Mouse (Mus musculus): ENCODE measurements around the gene Gins2. TPM values are rescaled to one million over a fixed set of nuclear protein-coding genes. Genes with fewer than 3 reads are reported as not detected.

Gins2 gene
- polyA plus RNA-seq, 1 experiment from 2014 or later = 28.6 TPM

GRCm38 (mm10) chr8:120622161-120622560, 33.1 kb upstream of the Gins2 start:
- ChIA-PET CTCF (no interaction called here), POLR2A (no interaction called here)
- DNase-seq (ENCODE audit: low read depth, low spot score) = no peak
- no peak for TF ChIP-seq CTCF (IDR thresholded peaks at IDR 0.05)
- ATAC-seq = no peak
- no peaks in the 10 kb centered on the region for H3K27me3 ChIP-seq
- in situ Hi-C loops (cut with MboI; ENCODE audit: low pct_unique_long_range_greater_than_20kb) = no loop called here

GRCm38 (mm10) chr8:120620441-120620840, 31.3 kb upstream of the Gins2 start:
- no peaks in the 10 kb centered on the region for H3K27me3 ChIP-seq
- ATAC-seq = no peak
- ChIA-PET CTCF (interaction anchor here (1.1 to 1.6 kb wide), 2 partner anchors 20 to 24 kb away, joined by 4 to 5 read pairs; no protein-coding TSS in a partner anchor), POLR2A (no interaction called here)
- in situ Hi-C loops (cut with MboI; ENCODE audit: low pct_unique_long_range_greater_than_20kb) = no loop called here
- no peak for TF ChIP-seq CTCF (IDR thresholded peaks at IDR 0.05)
- DNase-seq (ENCODE audit: low read depth, low spot score) = no peak

- ATAC-seq (no peak), DNase-seq (ENCODE audit: low read depth, low spot score) (no peak)
- in situ Hi-C loops (cut with MboI; ENCODE audit: low pct_unique_long_range_greater_than_20kb) = loop anchor here (10.0 kb wide), 1 partner anchor 435 kb away; no protein-coding TSS in a partner anchor
- ChIA-PET POLR2A (interaction anchor here (1.0 kb wide), 1 partner anchor 11 kb away, joined by 5 read pairs; no protein-coding TSS in a partner anchor), CTCF (interaction anchor here (1.0 to 2.3 kb wide), 5 partner anchors 10 to 23 kb away, joined by 3 to 10 read pairs (median 4); no protein-coding TSS in a partner anchor)
- H3K27me3 ChIP-seq = no peaks in the 10 kb centered on the region
- TF ChIP-seq CTCF (IDR thresholded peaks at IDR 0.05) = no peak
These were observed 30.4 kb upstream of the Gins2 start for GRCm38 (mm10) chr8:120619235-120620180.

GRCm38 (mm10) chr8:120618110-120618509, 29.0 kb upstream of the Gins2 start:
- peak; percentile 42 for ATAC-seq
- CTCF ChIA-PET = interaction anchor here (0.9 to 2.4 kb wide), 11 partner anchors 8 to 83 kb away, joined by 3 to 10 read pairs (median 4); no protein-coding TSS in a partner anchor
- no peak for DNase-seq (ENCODE audit: low read depth, low spot score)
- POLR2A ChIA-PET = interaction anchor here (1.0 to 1.1 kb wide), 3 partner anchors 9 to 83 kb away, joined by 3 to 5 read pairs (median 4); no protein-coding TSS in a partner anchor
- TF ChIP-seq CTCF (IDR thresholded peaks at IDR 0.05) = peak; percentile 94
- in situ Hi-C loops (cut with MboI; ENCODE audit: low pct_unique_long_range_greater_than_20kb) = loop anchor here (10.0 kb wide), 1 partner anchor 433 kb away; no protein-coding TSS in a partner anchor
- H3K27me3 ChIP-seq = no peaks in the 10 kb centered on the region

GRCm38 (mm10) chr8:120616663-120617626, 27.8 kb upstream of the Gins2 start:
- in situ Hi-C loops (cut with MboI; ENCODE audit: low pct_unique_long_range_greater_than_20kb) = loop anchor here (10.0 kb wide), 1 partner anchor 432 kb away; no protein-coding TSS in a partner anchor
- peak; percentile 46 for ATAC-seq

GRCm38 (mm10) chr8:120614491-120614890, 25.4 kb upstream of the Gins2 start:
- TF ChIP-seq CTCF (IDR thresholded peaks at IDR 0.05) = peak; percentile 50
- POLR2A ChIA-PET = no interaction called here
- CTCF ChIA-PET = no interaction called here
- DNase-seq (ENCODE audit: low read depth, low spot score) = no peak
- no peaks in the 10 kb centered on the region for H3K27me3 ChIP-seq
- in situ Hi-C loops (cut with MboI; ENCODE audit: low pct_unique_long_range_greater_than_20kb) = loop anchor here (10.0 kb wide), 1 partner anchor 430 kb away; no protein-coding TSS in a partner anchor
- ATAC-seq = no peak

More at GRCm38 (mm10) chr8:120616663-120617626, 27.8 kb upstream of the Gins2 start:
- CTCF ChIA-PET = interaction anchor here (0.9 to 2.4 kb wide), 10 partner anchors 9 to 82 kb away, joined by 3 to 7 read pairs (median 4); no protein-coding TSS in a partner anchor
- no peaks in the 10 kb centered on the region for H3K27me3 ChIP-seq
- no peak for TF ChIP-seq CTCF (IDR thresholded peaks at IDR 0.05)
- POLR2A ChIA-PET = interaction anchor here (0.6 to 1.1 kb wide), 3 partner anchors 27 to 50 kb away, joined by 3 to 4 read pairs (median 3); no protein-coding TSS in a partner anchor
- DNase-seq (ENCODE audit: low read depth, low spot score) = no peak

- ATAC-seq = no peak
- POLR2A ChIA-PET = no interaction called here
- CTCF ChIA-PET = interaction anchor here (0.8 to 1.6 kb wide), 2 partner anchors 13 to 15 kb away, joined by 3 to 7 read pairs; no protein-coding TSS in a partner anchor
- in situ Hi-C loops (cut with MboI; ENCODE audit: low pct_unique_long_range_greater_than_20kb) = loop anchor here (10.0 kb wide), 1 partner anchor 426 kb away; no protein-coding TSS in a partner anchor
- TF ChIP-seq CTCF (IDR thresholded peaks at IDR 0.05) = no peak
- no peak for DNase-seq (ENCODE audit: low read depth, low spot score)
- no peaks in the 10 kb centered on the region for H3K27me3 ChIP-seq
These were observed 21.7 kb upstream of the Gins2 start for GRCm38 (mm10) chr8:120610824-120611223.

- POLR2A ChIA-PET = no interaction called here
- ATAC-seq = no peak
- in situ Hi-C loops (cut with MboI; ENCODE audit: low pct_unique_long_range_greater_than_20kb) = no loop called here
- peak; percentile 97 for TF ChIP-seq CTCF (IDR thresholded peaks at IDR 0.05)
- CTCF ChIA-PET = interaction anchor here (0.9 to 1.5 kb wide), 2 partner anchors 9 to 11 kb away, joined by 3 read pairs; no protein-coding TSS in a partner anchor
- no peak for DNase-seq (ENCODE audit: low read depth, low spot score)
- no peaks in the 10 kb centered on the region for H3K27me3 ChIP-seq
These were observed 18.8 kb upstream of the Gins2 start for GRCm38 (mm10) chr8:120607885-120608284.

- no peak for DNase-seq (ENCODE audit: low read depth, low spot score)
- ChIA-PET POLR2A (no interaction called here), CTCF (no interaction called here)
- no peak for TF ChIP-seq CTCF (IDR thresholded peaks at IDR 0.05)
- ATAC-seq = no peak
- in situ Hi-C loops (cut with MboI; ENCODE audit: low pct_unique_long_range_greater_than_20kb) = no loop called here
- H3K27me3 ChIP-seq = no peaks in the 10 kb centered on the region
These were observed 18.4 kb upstream of the Gins2 start for GRCm38 (mm10) chr8:120607460-120607859.

Data from Patski (cell line).